Mouse (Mus musculus) stomach, postnatal 0 days (tissue): ENCODE data around the gene Ccdc60. TPM values are rescaled to one million over a fixed set of nuclear protein-coding genes. Genes with fewer than 3 reads are reported as not detected.

Experiments
- ATAC-seq: fragments of 200-750 bp; cut with Nextera tagmentation; 2 replicates; pipeline ENCODE4 v1.8.0; 2017; ENCODE audit not compliant: low FRiP score, low TSS enrichment
- DNase-seq: peaks from one replicate; pipeline ENCODE4 v3.0.0-alpha.2; 2016; ENCODE audit warnings: low spot score
- H3K27ac ChIP-seq: fragments of 300-500 bp; sonication (generic); replicated peaks from 2 replicates; pipeline ENCODE4 v1.5.1; 2014; ENCODE audit warnings: mild to moderate bottlenecking, control low read depth
- H3K27me3 ChIP-seq: fragments of 300-500 bp; sonication (generic); 2 replicates; pipeline ENCODE4 v1.6.1; 2014; ENCODE audit warnings: low read length; ENCODE audit not compliant: control insufficient read depth, insufficient read depth
- H3K36me3 ChIP-seq: fragments of 300-500 bp; sonication (generic); 2 replicates; pipeline ENCODE4 v1.6.1; 2014; ENCODE audit warnings: low read length, mixed read lengths; ENCODE audit not compliant: control insufficient read depth, insufficient read depth
- H3K4me1 ChIP-seq: fragments of 300-500 bp; sonication (generic); replicated peaks from 2 replicates; pipeline ENCODE4 v1.6.1; 2014; ENCODE audit warnings: antibody characterized with exemption; ENCODE audit not compliant: control insufficient read depth, insufficient read depth
- H3K4me2 ChIP-seq: fragments of 300-500 bp; sonication (generic); replicated peaks from 2 replicates; pipeline ENCODE4 v1.6.1; 2014; ENCODE audit warnings: low read depth, mild to moderate bottlenecking, control low read depth, moderate library complexity
- H3K4me3 ChIP-seq: fragments of 300-500 bp; sonication (generic); 2 replicates; pipeline ENCODE4 v1.5.1; 2014; ENCODE audit warnings: low read depth, low read length, control low read depth
- H3K9ac ChIP-seq: fragments of 300-500 bp; sonication (generic); 2 replicates; pipeline ENCODE4 v1.6.1; 2014; ENCODE audit warnings: mild to moderate bottlenecking, low read length, control low read depth, mixed read lengths
- H3K9me3 ChIP-seq: fragments of 300-500 bp; sonication (generic); 2 replicates; pipeline ENCODE4 v1.6.1; 2016; ENCODE audit warnings: low read length; ENCODE audit not compliant: control insufficient read depth
- CTCF ChIP-seq: IDR thresholded peaks from 2 replicates; pipeline ENCODE4 v1.5.1; 2016; ENCODE audit warnings: antibody characterized with exemption, low read depth, mild to moderate bottlenecking, moderate library complexity
- EP300 ChIP-seq: optimal IDR thresholded peaks from 2 replicates; pipeline ENCODE3; 2016; ENCODE audit warnings: antibody characterized with exemption
- WGBS: fragments of 180-500 bp; shearing (Covaris S2); extraction: QIAGEN DNeasy Blood & Tissue Kit; methylation state at CpG from one replicate; pipeline ENCODE4 v1.1.7; 2014; 5-methylcytosine and 5-hydroxymethylcytosine counted together
- polyA plus RNA-seq: library from polyadenylated mRNA; unstranded; fragments of >200 nt; fragmentation: Nextera tagmentation; extraction: Ambion mirVana; gene quantifications from 2 replicates; pipeline ENCODE4 v1.2.1, GENCODE M21; 2015

Gene Ccdc60
- polyA plus RNA-seq, 1 experiment from 2014 or later: 1.3 TPM

- no peak for ATAC-seq
- no peak for TF ChIP-seq EP300
- no peak for TF ChIP-seq CTCF
- no peak for DNase-seq
- H3K4me3 ChIP-seq: no peak overlapping the region
- no peak overlapping the region for H3K27ac ChIP-seq
- WGBS: 35% methylated on average over 2 of the region's 2 CpGs
- no peaks in the 10 kb centered on the region for H3K4me1 ChIP-seq
- H3K4me2 ChIP-seq: no peak overlapping the region
- no peak overlapping the region for H3K9ac ChIP-seq
- no peaks in the 10 kb centered on the region for H3K9me3 ChIP-seq
- H3K36me3 ChIP-seq: no peaks in the 10 kb centered on the region
- H3K27me3 ChIP-seq: no peaks in the 10 kb centered on the region
These were observed 148.1 kb downstream of the Ccdc60 start for GRCm38 (mm10) chr5:116140682-116141081.

DNA sequence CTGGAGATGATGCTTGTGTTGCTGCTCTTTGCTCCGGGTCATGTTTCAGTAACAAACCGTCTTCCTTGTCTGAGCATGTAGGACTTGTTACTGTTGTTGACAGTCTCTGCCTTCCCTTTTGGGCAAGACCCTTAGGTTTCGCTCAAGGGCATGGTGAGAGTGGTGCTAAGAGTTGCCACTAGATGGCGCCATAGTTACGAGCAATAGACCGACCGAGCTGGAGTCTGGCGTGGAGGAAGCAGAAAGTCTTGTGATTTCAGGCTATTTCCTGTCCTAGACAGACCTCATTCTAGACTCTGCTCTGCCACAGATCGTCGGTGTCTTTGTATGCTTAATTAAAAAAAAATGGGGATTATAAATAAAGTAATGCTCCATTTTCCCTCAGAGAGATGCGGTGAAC lies 165.4 kb downstream of the Ccdc60 start:
- DNase-seq (peak; percentile 71), ATAC-seq (no peak)
- no peaks in the 10 kb centered on the region for H3K36me3 ChIP-seq

GRCm38 (mm10) chr5:116116567-116116966 lies 172.2 kb downstream of the Ccdc60 start:
- no peak for ATAC-seq
- 53% methylated on average over 9 of the region's 9 CpGs for WGBS

More for the DNA sequence above, 165.4 kb downstream of the Ccdc60 start:
- WGBS: 10% methylated on average over 11 of the region's 11 CpGs
- Histone ChIP-seq H3K4me2 (no peak overlapping the region), H3K9ac (no peak overlapping the region), H3K27ac (no peak overlapping the region), H3K27me3 (no peaks in the 10 kb centered on the region), H3K4me3 (no peak overlapping the region), H3K9me3 (no peaks in the 10 kb centered on the region), H3K4me1 (no peaks in the 10 kb centered on the region)
- TF ChIP-seq CTCF (peak; percentile 98), EP300 (no peak)

DNA sequence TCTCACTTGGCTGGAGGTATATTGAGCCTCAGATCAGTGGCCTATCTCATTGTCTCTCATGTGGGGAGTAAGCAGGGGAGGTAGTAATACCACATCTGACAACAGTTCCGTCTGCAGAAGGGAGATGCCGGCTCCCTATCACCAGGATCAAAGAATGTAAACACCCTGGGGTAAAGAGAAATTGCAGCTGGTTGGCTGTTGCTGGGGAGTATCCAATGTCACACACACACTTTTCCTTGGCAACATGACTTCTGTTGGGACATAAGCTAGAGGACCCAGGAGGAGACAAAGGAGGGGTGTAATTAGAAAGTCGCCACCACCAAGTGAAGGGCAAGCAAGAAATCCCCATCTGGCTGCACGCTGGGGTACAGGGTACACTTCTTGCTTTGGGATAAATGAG lies 172.7 kb downstream of the Ccdc60 start:
- no peak for DNase-seq
- no peaks in the 10 kb centered on the region for H3K4me1 ChIP-seq
- WGBS: 37% methylated on average over 4 of the region's 4 CpGs
- no peak overlapping the region for H3K4me2 ChIP-seq
- H3K4me3 ChIP-seq: no peak overlapping the region
- ATAC-seq: no peak
- no peaks in the 10 kb centered on the region for H3K9me3 ChIP-seq
- H3K36me3 ChIP-seq: no peaks in the 10 kb centered on the region
- no peaks in the 10 kb centered on the region for H3K27me3 ChIP-seq
- TF ChIP-seq EP300: no peak
- no peak for TF ChIP-seq CTCF
- no peak overlapping the region for H3K27ac ChIP-seq
- no peak overlapping the region for H3K9ac ChIP-seq

More at GRCm38 (mm10) chr5:116116567-116116966, 172.2 kb downstream of the Ccdc60 start:
- peak; percentile 88 for TF ChIP-seq CTCF
- TF ChIP-seq EP300: no peak
- no peaks in the 10 kb centered on the region for H3K36me3 ChIP-seq
- no peaks in the 10 kb centered on the region for H3K27me3 ChIP-seq
- no peak overlapping the region for H3K27ac ChIP-seq
- H3K9ac ChIP-seq: no peak overlapping the region
- no peaks in the 10 kb centered on the region for H3K9me3 ChIP-seq
- H3K4me3 ChIP-seq: no peak overlapping the region
- peak; percentile 49 for DNase-seq
- H3K4me2 ChIP-seq: no peak overlapping the region
- H3K4me1 ChIP-seq: no peaks in the 10 kb centered on the region

DNA sequence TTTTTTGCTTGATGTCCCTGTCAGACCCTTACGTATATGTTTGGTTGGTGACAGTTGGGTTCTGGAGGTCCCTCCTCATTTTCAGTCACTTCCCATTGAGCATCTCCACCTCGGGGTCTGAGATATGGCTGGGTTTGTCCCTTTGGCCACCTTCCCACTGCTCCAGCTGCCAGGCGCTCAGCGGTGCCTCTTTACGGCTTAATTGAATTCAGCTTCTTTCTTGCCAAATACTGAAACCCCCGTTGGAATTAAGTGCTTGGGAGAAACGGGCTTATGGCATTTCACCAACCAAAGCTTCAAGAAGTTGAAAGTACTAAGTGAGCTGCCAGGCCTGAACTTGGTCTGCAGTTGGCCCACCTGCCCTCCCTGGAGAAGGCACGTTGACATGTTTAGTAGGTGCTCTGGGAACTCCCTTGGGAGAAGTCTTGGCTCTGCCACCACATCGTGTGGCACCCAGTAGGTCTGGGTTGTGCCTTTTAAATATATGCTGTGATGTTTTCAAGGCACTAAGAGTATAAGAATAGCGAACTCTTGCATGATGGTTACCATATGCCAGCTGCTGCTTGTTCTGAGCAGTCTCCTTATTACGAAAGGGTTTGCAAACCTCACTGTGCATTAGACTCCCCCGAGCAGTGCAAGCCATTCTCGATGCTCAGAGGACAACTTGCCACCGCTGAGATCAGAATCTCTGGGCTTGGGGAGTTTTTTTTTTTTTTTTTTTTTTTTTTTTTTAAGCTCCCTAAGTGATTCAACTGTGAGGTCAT lies 173.5 kb downstream of the Ccdc60 start:
- TF ChIP-seq CTCF: no peak
- no peak for TF ChIP-seq EP300
- DNase-seq (no peak), ATAC-seq (no peak)
- Histone ChIP-seq H3K9ac (no peak overlapping the region), H3K27me3 (no peaks in the 10 kb centered on the region), H3K4me2 (no peak overlapping the region), H3K36me3 (no peaks in the 10 kb centered on the region), H3K4me1 (no peaks in the 10 kb centered on the region), H3K4me3 (no peak overlapping the region), H3K27ac (no peak overlapping the region), H3K9me3 (no peaks in the 10 kb centered on the region)
- WGBS: 55% methylated on average over 14 of the region's 14 CpGs

DNA sequence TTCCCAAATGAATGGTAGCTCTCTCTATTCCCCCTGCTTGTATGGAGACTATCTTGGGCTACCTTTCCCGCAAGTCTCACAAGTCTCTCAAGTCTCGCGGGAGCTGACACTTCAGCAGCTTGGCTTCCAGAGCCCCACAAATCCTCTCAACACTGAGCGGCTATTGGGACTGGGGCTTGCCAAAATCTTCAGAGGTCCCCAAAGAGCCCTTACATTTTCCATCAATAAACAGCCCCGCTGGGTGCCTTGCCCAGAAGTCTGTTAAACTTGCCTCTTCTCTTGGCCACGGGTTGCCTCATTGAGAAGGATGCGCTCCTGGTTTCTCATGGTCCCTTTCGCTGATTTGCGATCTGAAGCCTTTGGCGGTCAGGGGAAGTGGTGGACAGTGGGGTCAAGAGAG lies 180.1 kb downstream of the Ccdc60 start:
- Histone ChIP-seq H3K4me1 (no peaks in the 10 kb centered on the region), H3K36me3 (no peaks in the 10 kb centered on the region), H3K4me3 (no peak overlapping the region), H3K9me3 (no peaks in the 10 kb centered on the region), H3K4me2 (no peak overlapping the region), H3K27ac (no peak overlapping the region), H3K9ac (no peak overlapping the region), H3K27me3 (no peaks in the 10 kb centered on the region)
- ATAC-seq: no peak
- WGBS: 93% methylated on average over 10 of the region's 10 CpGs
- DNase-seq: no peak
- TF ChIP-seq EP300 (no peak), CTCF (no peak)
